Mouse (Mus musculus) layer of hippocampus, adult 2 months (tissue): Measurements from ENCODE around the gene Anln. TPM values are rescaled to one million over a fixed set of nuclear protein-coding genes. Genes with fewer than 3 reads are reported as not detected.
A peak's percentile ranks its signal among the peaks of the same experiment; 100 is the strongest.

Source experiments
- DNase-seq, 2 experiments: peaks; one replicate each; pipeline ENCODE4 v3.0.0; 2022; ENCODE audit warnings: low spot score in 2 of 2
- H3K27ac ChIP-seq: fragments of 200-600 bp; 2 replicates; pipeline ENCODE4 v1.8.1; 2022
- H3K4me3 ChIP-seq: fragments of 200-600 bp; 2 replicates; pipeline ENCODE4 v1.8.1; 2022; ENCODE audit warnings: mild to moderate bottlenecking
- CTCF ChIP-seq: fragments of 200-600 bp; conservative IDR thresholded peaks from 2 replicates; pipeline ENCODE4 v1.8.1; 2022; ENCODE audit warnings: antibody characterized with exemption, mild to moderate bottlenecking, moderate library complexity
- long read RNA-seq, 2 experiments: library from polyadenylated mRNA; stranded (forward); transcript quantifications; one replicate each; pipeline ENCODE4 v2.0.0; 2021; ENCODE audit warnings: borderline mapping rate in 2 of 2
- total RNA-seq, 2 experiments: library from RNA; stranded (reverse); gene quantifications; 2 replicates each; pipeline ENCODE4 v1.2.3; 2021

The Anln gene
- 10 to 100 TPM; 17.4 to 21.5 TPM for total RNA-seq
- long read RNA-seq, experiment 1, partial matches to known transcripts: 4 of 6 reads
- long read RNA-seq, experiment 1, other reads (novel, unspliced or antisense): 2 of 6 reads
- long read RNA-seq, experiment 2, full-length matches to known transcripts: 1 of 18 reads
- long read RNA-seq, experiment 2, partial matches to known transcripts: 9 of 18 reads
- long read RNA-seq, experiment 2, other reads (novel, unspliced or antisense): 8 of 18 reads

GRCm38 (mm10) chr9:22389021-22389476 lies at the start of gene Anln:
Gene Anln (minus strand): TSS chr9:22389188.
- Histone ChIP-seq H3K4me3 (peak within 1 kb of the TSS; percentile 74), H3K27ac (peak within 1 kb of the TSS; percentile 94)
- DNase-seq: peak; percentile 82 to 84

GRCm38 (mm10) chr9:22434101-22434500 lies 45.1 kb upstream of the Anln start:
- DNase-seq: no peak
- Histone ChIP-seq H3K4me3 (no peak overlapping the region), H3K27ac (no peak overlapping the region)
- TF ChIP-seq CTCF: no peak

More at GRCm38 (mm10) chr9:22389021-22389476, at the start of gene Anln:
- 0 out of 2 replicates have a peak, but pooled peaks have one; percentile 31 for TF ChIP-seq CTCF

DNA sequence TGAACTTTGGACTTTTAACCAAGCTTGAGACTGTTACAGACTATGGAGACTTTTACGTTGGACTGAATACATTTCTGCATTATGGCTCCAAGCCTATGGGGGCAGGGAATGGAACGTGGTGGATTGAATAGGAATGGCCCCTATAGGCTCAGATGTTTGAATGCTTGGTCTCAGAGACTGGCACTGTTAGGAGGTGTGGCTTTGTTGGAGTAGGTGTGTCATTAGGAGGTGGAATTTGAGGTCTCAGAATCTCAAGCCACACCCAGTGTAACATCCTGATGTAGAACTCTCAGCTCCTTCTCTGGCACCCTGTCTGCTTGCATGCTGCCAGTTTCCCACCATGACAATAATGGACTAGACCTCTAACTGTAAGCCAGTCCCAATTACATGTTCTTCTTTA lies 44.2 kb upstream of the Anln start:
- TF ChIP-seq CTCF: no peak
- no peak overlapping the region for H3K27ac ChIP-seq
- no peak for DNase-seq
- H3K4me3 ChIP-seq: no peak overlapping the region

DNA sequence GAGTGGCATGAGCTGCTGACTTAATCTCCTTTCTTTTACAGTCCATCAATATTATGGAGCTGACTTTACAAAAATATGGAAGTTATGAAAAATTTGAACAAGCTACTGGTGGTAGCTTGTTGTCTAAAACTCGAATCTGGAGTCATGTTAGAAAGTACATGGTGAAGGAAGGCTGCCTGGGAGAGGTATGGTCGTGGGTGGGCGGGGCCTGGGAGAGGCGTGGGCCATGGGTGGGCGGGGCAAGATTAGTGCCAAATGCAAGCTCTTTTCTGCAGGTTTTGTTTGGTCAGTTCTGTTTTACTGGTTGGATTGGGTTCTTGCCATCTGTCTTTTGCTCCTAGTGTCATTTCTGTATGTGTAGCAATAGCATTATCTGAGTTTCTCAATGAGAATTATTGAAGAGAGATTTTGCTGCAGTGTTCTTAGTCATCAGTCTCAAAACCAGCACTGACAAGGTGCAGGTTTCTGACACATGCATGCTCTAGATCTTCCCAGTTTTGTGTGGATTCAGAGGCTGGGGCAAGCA lies 41.4 kb upstream of the Anln start:
- no peak overlapping the region for H3K27ac ChIP-seq

DNA sequence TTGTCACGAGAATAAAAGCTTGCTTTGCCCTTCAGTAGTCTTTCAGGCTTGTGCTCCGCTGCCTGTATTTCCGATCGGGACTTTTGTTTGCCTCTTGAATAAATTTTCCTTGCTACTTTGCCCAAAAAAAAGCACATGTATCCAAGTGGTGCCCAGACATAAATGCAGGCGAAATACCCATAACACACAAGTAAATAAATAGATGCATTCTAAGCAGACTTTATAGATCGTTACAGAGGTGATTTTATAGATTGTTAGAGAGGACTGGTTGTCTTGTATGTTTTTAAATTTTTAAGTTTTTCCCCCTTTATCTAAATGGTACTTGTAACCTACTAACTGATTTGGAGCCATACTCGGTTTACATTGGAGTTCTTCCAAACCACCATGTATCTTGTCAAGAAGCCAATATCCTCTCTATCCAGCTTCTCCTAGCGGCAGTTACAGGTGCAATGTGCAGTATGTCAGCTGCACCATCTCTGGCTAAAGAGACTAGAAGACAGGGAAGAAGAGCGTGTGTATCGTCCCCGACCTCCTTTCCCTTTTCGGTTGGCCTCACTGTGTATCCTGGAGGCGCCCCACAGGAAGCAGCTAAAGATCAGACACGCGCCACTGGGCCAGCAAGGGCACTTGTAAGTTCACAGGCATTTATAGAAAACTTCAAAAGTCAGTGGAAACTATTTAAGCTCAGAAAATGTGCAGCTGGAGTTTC lies 40.7 kb upstream of the Anln start:
- no peak for DNase-seq
- Histone ChIP-seq H3K4me3 (no peak overlapping the region), H3K27ac (no peak overlapping the region)
- TF ChIP-seq CTCF: peak; percentile 41

More for the DNA sequence above, 41.4 kb upstream of the Anln start:
- DNase-seq: no peak
- no peak for TF ChIP-seq CTCF
- no peak overlapping the region for H3K4me3 ChIP-seq

- Histone ChIP-seq H3K27ac (no peak overlapping the region), H3K4me3 (no peak overlapping the region)
- no peak for DNase-seq
- TF ChIP-seq CTCF: no peak
These were observed 39.9 kb upstream of the Anln start for GRCm38 (mm10) chr9:22428666-22429410.

- no peak for DNase-seq
- H3K4me3 ChIP-seq: no peak overlapping the region
- TF ChIP-seq CTCF: no peak
- no peak overlapping the region for H3K27ac ChIP-seq
These were observed 39.2 kb upstream of the Anln start for GRCm38 (mm10) chr9:22428028-22428665.

- TF ChIP-seq CTCF: no peak
- DNase-seq: no peak
These were observed 35.7 kb upstream of the Anln start for GRCm38 (mm10) chr9:22424719-22425118.

GRCm38 (mm10) chr9:22424196-22424595 lies 35.2 kb upstream of the Anln start:
- no peak for DNase-seq
- no peak for TF ChIP-seq CTCF
- Histone ChIP-seq H3K27ac (no peak overlapping the region), H3K4me3 (no peak overlapping the region)

More at GRCm38 (mm10) chr9:22424719-22425118, 35.7 kb upstream of the Anln start:
- Histone ChIP-seq H3K27ac (no peak overlapping the region), H3K4me3 (no peak overlapping the region)

GRCm38 (mm10) chr9:22423507-22423906 lies 34.5 kb upstream of the Anln start:
- TF ChIP-seq CTCF: no peak
- no peak overlapping the region for H3K27ac ChIP-seq
- DNase-seq: no peak
- H3K4me3 ChIP-seq: no peak overlapping the region

GRCm38 (mm10) chr9:22422559-22422958 lies 33.6 kb upstream of the Anln start:
- DNase-seq: no peak
- Histone ChIP-seq H3K4me3 (no peak overlapping the region), H3K27ac (no peak overlapping the region)
- no peak for TF ChIP-seq CTCF

GRCm38 (mm10) chr9:22420491-22420890 lies 31.5 kb upstream of the Anln start:
- TF ChIP-seq CTCF: no peak
- H3K27ac ChIP-seq: no peak overlapping the region
- DNase-seq: no peak
- H3K4me3 ChIP-seq: no peak overlapping the region
